Mouse (Mus musculus): Measurements from ENCODE around the gene Tssk1.

DNA sequence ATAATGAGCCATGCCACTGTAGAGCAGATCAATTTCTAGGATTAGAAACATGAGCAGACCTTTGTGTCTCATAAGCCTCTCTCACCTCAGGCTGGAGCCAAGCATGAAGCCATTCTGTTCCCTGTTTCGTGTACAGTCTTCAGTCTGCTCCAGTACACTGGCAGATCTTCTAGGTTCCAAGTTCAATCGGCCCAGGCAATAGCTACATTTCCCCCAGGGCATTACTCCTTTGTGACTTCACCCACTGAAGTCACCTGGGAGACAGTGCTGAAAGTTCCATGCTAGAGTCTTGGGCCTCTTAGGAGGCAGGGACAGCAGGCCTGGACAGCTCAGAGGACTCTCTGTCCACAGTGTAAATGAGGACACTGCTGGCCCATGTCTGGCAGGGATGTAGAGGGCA, at the start of gene Tssk1:
- no peak for TF ChIP-seq CTCF (conservative IDR thresholded peaks at IDR 0.05; ENCODE audit: insufficient read depth, insufficient read length, low read depth, low read length)
- no peak for TF ChIP-seq POLR2A (IDR thresholded peaks at IDR 0.05; ENCODE audit: low read depth, low read length)

Measured in kidney, adult 2 months (tissue).